Mouse (Mus musculus): Measurements from ENCODE around the gene Tapbp. TPM values are rescaled to one million over a fixed set of nuclear protein-coding genes. Genes with fewer than 3 reads are reported as not detected.

Tapbp gene
- 19.5 TPM for polyA plus RNA-seq (2015; fragmentation: Illumina TruSeq; extraction: RNeasy Lipid Tissue Mini Kit (QIAGEN cat#74804); ENCODE audit: low read depth, low replicate concordance)

DNA sequence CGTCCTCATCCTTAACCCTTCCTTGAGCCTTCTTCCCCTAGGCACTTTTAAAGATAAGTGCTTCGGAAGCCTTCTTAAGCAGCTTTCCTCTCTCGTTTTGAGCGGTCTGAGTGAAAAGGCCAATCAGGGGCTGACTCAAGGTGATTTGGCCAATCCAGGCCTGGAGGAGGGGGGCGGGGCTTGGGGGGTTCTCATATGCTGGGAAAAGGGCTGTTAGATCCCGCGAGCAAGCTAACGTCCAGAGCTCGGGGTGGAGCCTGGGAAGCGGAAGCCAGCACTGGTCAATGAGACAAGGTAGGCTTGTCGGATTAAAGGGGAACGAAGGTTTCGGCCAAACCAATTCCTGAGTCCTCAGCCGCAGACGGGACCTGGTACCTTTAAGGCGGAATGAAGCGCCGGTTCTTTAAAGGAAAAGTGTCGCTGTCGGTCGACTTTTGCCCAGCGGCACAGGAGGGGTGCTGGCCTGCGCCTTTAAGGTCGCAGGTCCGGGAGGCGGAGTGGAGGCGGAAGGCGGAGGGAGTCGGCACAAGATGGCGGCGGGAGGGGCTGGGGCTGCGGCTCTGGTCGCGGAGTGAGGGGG lies at the start of gene Tapbp, which contains the start of gene Zbtb22:
Gene Tapbp, plus strand, starts transcription at position 229 of the 580 bp plus-strand sequence.
Gene Zbtb22, plus strand, starts transcription at position 234 of the 580 bp plus-strand sequence.

DNA sequence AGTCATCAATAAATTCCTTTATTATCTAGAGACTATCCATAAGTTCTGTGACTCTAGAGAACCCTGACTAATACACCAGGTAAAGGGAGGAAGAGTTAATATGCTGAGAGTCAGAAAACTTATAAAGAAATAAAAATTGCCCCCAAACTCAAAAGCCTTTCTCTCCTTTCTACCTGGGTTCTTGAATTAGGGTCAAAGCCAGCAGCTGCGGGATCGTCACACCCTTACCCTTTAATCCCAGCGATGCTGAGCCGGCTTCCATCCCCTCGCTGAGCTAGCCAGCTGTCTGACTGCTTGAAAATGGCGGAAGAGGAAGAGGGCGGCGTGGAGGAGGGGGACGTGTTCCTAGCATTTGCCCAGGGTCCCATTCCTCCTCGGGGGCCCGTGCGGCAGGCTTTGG lies 42.2 kb upstream of the Tapbp start, which contains the start of gene Gm7029:
Gene Gm7029, plus strand, starts transcription at position 301 of the 400 bp plus-strand sequence.

DNA sequence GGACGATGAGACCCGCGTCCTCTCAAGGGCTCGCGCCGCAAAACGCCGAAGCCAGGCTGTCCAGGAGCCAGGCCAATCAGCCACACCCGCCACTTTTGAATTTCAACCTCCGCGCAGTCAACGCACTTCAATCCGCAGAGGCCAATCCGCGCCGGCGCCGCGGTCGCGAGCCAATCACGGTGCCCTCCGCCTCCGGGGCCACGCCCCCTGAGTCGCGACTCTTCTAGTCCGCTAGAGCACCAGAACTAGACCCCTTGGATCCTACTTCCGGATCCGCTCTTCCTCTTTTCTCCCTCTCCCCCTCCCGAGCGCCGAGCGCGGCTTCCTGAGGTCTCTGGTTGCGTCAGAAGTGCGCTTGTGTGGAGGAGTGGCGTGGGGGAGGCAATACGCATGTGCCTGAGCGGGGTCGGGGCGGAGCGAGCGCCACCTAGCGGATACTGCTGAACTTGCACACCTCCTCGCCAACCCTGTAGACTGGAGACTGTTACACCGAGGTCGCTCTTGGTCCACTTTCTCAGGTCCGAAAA lies 25.1 kb upstream of the Tapbp start, which contains the start of gene Kifc1:
Gene Kifc1, minus strand, starts transcription at position 129 of the 527 bp plus-strand sequence.

DNA sequence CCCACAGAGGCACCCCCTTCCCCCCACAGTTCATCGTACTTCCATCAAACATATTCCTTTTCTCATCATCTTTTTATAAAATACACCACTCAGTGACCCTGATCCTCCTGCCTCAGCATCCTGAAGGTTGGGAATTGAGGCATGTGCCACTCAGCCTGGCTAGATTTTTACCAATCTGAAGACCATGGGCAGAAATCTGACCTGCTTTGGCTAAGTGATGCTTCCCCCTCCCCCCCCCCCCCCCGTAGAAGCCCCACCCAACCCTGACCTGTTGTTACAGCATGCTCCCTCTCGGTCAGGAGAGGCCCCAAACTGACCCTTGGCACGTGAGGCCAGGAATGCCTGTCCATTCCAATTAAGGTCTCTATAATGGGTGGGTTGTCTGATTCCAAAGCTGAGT lies 10.9 kb upstream of the Tapbp start, which contains the start of gene Platr17:
Gene Platr17, plus strand, starts transcription at position 301 of the 400 bp plus-strand sequence.

DNA sequence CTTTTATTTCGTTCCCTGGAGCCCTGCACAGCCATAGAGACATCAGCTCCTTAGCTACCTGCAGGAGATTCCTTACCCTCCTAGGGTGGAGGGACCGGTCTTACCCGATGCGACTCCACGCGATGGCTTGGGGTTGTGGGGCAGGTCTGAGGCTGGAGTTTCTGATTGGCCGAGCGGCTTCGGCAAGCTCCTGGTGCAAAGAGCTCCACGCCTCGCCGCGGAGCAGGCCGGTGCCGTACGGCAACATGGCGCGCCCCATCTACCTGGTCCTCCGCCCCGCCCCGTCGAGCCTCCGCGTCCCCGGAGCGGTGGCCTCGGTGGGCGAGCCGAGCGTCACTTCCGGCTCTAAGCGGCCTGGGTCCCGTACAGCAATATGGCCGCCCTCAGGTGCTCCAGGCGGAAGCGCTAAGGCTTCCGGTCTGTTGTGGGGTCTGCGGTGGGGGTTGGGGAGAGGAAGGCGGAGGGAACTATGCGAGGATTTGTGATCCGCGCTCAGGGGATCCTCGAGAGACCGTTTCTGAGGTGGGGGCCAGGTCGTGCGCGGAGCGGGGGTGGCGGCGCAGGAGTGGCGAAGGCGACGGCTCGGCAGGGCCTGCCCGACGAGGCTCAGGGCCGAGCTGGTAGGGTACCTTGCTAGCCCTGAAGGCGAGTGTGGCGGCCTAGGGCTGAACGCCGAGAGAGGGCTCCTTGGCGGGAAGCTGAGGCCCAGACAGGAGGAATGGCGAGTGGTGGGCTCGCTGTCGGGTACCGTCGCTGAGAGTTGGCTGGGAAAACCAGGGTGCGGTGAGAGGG lies 6.4 kb upstream of the Tapbp start, which contains the start of gene Daxx:
Gene Daxx, plus strand, starts transcription at position 338 of the 792 bp plus-strand sequence.

DNA sequence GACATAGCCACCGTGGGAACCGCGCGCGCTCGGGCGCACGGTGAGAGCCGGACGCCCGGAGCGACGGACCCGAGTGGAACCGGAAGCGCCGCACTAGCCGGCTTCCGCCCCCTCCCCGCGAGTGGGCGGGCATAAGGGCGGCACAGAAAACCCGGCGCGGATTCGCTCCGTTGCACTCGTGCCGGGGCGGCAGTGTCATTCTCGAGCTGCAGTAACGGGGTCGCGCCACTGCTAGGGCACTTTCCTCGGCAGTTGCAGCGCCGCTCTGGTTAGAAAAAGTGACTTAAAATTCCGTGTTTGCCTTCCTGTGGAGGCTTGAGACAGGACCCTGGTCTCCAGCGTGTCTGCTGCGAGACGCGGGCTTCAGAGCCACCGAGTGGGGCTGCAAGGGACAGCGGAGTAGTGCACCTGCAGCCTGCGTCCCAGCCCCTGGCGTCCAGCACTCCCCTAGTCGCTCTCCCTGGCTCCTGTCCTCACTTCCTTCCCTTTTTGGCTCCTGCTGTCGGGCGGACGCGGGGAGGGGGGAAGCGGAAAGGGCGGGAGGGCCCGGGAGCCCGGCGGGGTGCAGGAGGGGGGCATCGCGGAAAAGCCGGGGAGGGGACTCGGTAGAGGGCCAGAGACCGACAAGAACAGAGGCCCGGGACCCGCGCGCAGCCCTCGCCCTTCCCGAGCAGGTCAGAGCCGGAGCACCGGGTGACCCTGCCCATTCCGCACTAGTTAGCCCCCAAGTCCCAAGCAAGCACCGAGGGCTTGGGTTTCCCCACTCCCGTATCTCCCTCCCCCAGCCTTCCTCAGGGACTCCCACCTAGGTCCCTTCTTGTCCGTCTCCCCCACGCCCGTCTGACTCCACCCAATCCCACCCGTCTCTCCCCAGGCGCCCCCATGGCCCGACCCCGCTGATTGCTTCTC lies 13.9 kb downstream of the Tapbp start, which contains the start of gene Rgl2:
Gene Rgl2, plus strand, starts transcription at position 173 of the 909 bp plus-strand sequence.

DNA sequence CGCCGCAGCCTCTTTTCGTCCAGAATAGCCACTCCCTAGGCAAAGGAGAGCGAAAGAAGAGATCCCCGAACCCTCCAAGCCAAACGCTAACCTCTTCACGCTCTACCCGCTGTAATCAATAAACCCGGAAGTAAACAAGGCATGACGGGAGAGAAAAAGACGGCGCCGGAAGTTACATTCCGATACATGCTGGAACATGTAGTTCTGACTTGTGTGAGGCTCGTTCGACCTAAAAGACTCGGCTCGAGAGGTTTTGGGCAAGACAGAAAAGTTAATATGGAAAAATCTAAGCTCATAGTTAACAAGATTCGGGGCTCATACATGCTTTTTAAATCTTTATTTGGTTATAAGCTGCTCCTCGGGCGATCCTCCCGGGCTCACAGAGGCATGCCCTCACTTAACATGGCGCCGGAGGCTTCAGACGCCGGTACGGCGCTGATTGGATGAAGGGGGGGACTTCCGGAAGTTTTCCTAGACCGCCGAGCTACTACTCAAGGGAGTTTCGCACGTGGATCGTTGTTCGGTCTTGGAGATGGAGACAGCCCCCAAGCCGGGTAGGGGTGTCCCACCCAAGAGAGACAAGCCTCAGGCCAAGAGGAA lies 24.6 kb downstream of the Tapbp start, which contains the start of the genes Pfdn6 and Wdr46:
Gene Pfdn6, minus strand, starts transcription at position 138 of the 600 bp plus-strand sequence.
Gene Wdr46, plus strand, starts transcription at position 455 of the 600 bp plus-strand sequence.

DNA sequence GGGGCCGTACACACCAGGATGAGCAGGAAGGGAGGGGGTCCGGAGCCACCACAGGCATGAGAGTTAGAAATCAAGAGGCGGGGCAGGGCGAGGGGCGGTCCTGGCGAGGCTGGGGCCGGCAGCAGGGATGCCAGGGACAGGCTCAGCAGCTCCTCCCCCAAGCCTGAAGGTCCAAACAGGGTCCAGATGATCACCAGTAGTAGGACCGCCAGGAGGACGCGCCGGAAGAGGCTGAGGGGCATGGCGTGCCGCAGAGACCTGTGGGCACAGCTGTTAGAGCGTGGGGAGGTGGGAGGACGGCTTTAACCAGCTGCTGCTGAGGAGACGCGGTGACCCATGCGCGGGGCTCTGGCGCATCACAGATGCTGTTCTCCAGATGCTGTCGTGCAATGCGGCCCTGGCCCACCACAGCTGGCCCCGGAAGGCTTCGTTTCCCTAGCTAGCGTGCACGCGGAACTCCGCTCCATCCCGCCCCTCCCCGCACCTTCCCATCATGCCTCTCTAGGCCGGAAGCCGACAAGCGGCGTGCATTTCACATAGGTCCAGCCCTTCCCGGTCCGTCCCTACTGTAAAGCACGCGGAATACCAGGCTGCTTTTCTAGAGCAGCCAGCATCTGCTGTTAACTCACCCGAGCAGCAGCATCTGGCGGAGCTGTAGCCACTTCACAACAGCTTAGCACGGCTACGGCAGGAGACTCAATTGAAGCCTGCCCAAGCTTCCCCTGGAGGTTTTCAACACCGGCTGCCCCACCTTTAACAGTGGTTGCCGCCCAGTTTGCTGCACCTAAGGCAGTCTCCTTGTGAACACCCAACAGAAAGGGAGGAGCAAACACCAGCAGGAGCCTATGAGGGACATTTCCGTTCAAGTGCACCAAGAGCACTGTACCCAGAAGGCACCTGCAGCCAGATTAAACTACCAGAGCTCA lies 35.6 kb downstream of the Tapbp start, which contains the start of gene B3galt4:
Gene B3galt4, minus strand, starts transcription at position 468 of the 926 bp plus-strand sequence.

DNA sequence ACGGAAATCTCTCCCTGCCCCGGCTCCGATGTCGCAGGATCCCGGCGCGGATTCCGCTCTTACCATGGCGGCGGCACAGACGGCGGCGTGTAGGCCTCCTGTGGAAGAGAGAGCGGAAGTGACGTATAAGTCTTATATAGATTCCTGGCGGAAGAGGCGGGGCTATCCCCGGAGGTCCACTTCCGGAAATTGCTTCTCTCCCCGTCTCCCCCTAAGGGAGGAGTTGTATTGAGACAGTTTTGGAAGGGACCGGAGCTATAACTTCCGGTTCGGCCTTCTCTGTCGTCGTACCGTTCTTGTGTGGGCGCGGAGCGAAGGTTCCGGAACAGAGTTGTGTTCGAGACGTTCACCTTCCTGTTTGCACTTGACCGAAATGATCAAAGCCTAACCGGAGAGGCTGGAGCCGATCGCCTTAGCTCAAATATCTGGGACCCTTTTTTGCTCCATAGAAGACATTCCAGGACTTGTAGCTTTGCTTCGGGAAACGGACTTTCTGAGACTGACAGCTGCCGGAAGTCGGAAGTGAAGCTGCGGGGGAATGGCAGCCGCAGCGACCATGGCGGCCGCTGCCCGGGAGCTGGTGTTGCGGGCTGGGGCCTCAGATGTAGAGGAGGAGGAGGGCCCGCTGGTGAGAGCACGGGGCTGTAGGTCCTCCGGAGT lies 40.0 kb downstream of the Tapbp start, which contains the start of the genes Vps52 and Rps18:
Gene Vps52, plus strand, starts transcription at position 258 of the 660 bp plus-strand sequence.
Gene Rps18, minus strand, starts transcription at position 447 of the 660 bp plus-strand sequence.

Other genes with a start within 250 kb of the Tapbp start
- 103 TPM for gene Hnrnpm, start 229.0 kb upstream of the Tapbp start, polyA plus RNA-seq (2015; fragmentation: Illumina TruSeq; extraction: RNeasy Lipid Tissue Mini Kit (QIAGEN cat#74804); ENCODE audit: low read depth, low replicate concordance)
- gene March2, start 197.2 kb upstream of the Tapbp start, polyA plus RNA-seq (2015; fragmentation: Illumina TruSeq; extraction: RNeasy Lipid Tissue Mini Kit (QIAGEN cat#74804); ENCODE audit: low read depth, low replicate concordance), result 123 TPM
- gene Rab11b, start 155.4 kb upstream of the Tapbp start, polyA plus RNA-seq (2015; fragmentation: Illumina TruSeq; extraction: RNeasy Lipid Tissue Mini Kit (QIAGEN cat#74804); ENCODE audit: low read depth, low replicate concordance), result 275 TPM
- gene Angptl4, start 134.1 kb upstream of the Tapbp start, polyA plus RNA-seq (2015; fragmentation: Illumina TruSeq; extraction: RNeasy Lipid Tissue Mini Kit (QIAGEN cat#74804); ENCODE audit: low read depth, low replicate concordance), result 4.1 TPM
- 37.8 TPM for gene Kank3, start 105.4 kb upstream of the Tapbp start, polyA plus RNA-seq (2015; fragmentation: Illumina TruSeq; extraction: RNeasy Lipid Tissue Mini Kit (QIAGEN cat#74804); ENCODE audit: low read depth, low replicate concordance)
- 822 TPM for gene Rps28, start 91.3 kb upstream of the Tapbp start, polyA plus RNA-seq (2015; fragmentation: Illumina TruSeq; extraction: RNeasy Lipid Tissue Mini Kit (QIAGEN cat#74804); ENCODE audit: low read depth, low replicate concordance)
- 455 TPM for gene Ndufa7, start 91.3 kb upstream of the Tapbp start, polyA plus RNA-seq (2015; fragmentation: Illumina TruSeq; extraction: RNeasy Lipid Tissue Mini Kit (QIAGEN cat#74804); ENCODE audit: low read depth, low replicate concordance)
- gene Cd320, start 72.8 kb upstream of the Tapbp start, polyA plus RNA-seq (2015; fragmentation: Illumina TruSeq; extraction: RNeasy Lipid Tissue Mini Kit (QIAGEN cat#74804); ENCODE audit: low read depth, low replicate concordance), result 25.9 TPM
- gene Gm7029, start 42.1 kb upstream of the Tapbp start, polyA plus RNA-seq (2015; fragmentation: Illumina TruSeq; extraction: RNeasy Lipid Tissue Mini Kit (QIAGEN cat#74804); ENCODE audit: low read depth, low replicate concordance), result not detected
- 1.2 TPM for gene Kifc1, start 25.2 kb upstream of the Tapbp start, polyA plus RNA-seq (2015; fragmentation: Illumina TruSeq; extraction: RNeasy Lipid Tissue Mini Kit (QIAGEN cat#74804); ENCODE audit: low read depth, low replicate concordance)
- 1.1 TPM for gene Platr17, start 10.8 kb upstream of the Tapbp start, polyA plus RNA-seq (2015; fragmentation: Illumina TruSeq; extraction: RNeasy Lipid Tissue Mini Kit (QIAGEN cat#74804); ENCODE audit: low read depth, low replicate concordance)
- gene Daxx, start 6.5 kb upstream of the Tapbp start, polyA plus RNA-seq (2015; fragmentation: Illumina TruSeq; extraction: RNeasy Lipid Tissue Mini Kit (QIAGEN cat#74804); ENCODE audit: low read depth, low replicate concordance), result 20.5 TPM
- gene Zbtb22, start within 50 bp of the Tapbp start, polyA plus RNA-seq (2015; fragmentation: Illumina TruSeq; extraction: RNeasy Lipid Tissue Mini Kit (QIAGEN cat#74804); ENCODE audit: low read depth, low replicate concordance), result 25.3 TPM
- 73.9 TPM for gene Rgl2, start 13.6 kb downstream of the Tapbp start, polyA plus RNA-seq (2015; fragmentation: Illumina TruSeq; extraction: RNeasy Lipid Tissue Mini Kit (QIAGEN cat#74804); ENCODE audit: low read depth, low replicate concordance)
- gene Pfdn6, start 24.4 kb downstream of the Tapbp start, polyA plus RNA-seq (2015; fragmentation: Illumina TruSeq; extraction: RNeasy Lipid Tissue Mini Kit (QIAGEN cat#74804); ENCODE audit: low read depth, low replicate concordance), result 145 TPM
- gene Wdr46, start 24.8 kb downstream of the Tapbp start, polyA plus RNA-seq (2015; fragmentation: Illumina TruSeq; extraction: RNeasy Lipid Tissue Mini Kit (QIAGEN cat#74804); ENCODE audit: low read depth, low replicate concordance), result 10.6 TPM
- 6.7 TPM for gene B3galt4, start 35.6 kb downstream of the Tapbp start, polyA plus RNA-seq (2015; fragmentation: Illumina TruSeq; extraction: RNeasy Lipid Tissue Mini Kit (QIAGEN cat#74804); ENCODE audit: low read depth, low replicate concordance)
- gene Vps52, start 39.9 kb downstream of the Tapbp start, polyA plus RNA-seq (2015; fragmentation: Illumina TruSeq; extraction: RNeasy Lipid Tissue Mini Kit (QIAGEN cat#74804); ENCODE audit: low read depth, low replicate concordance), result 65.0 TPM
- gene Rps18, start 40.1 kb downstream of the Tapbp start, polyA plus RNA-seq (2015; fragmentation: Illumina TruSeq; extraction: RNeasy Lipid Tissue Mini Kit (QIAGEN cat#74804); ENCODE audit: low read depth, low replicate concordance), result 1,085 TPM
- 54.0 TPM for gene H2-K1, start 84.4 kb downstream of the Tapbp start, polyA plus RNA-seq (2015; fragmentation: Illumina TruSeq; extraction: RNeasy Lipid Tissue Mini Kit (QIAGEN cat#74804); ENCODE audit: low read depth, low replicate concordance)
- gene Ring1, start 108.8 kb downstream of the Tapbp start, polyA plus RNA-seq (2015; fragmentation: Illumina TruSeq; extraction: RNeasy Lipid Tissue Mini Kit (QIAGEN cat#74804); ENCODE audit: low read depth, low replicate concordance), result 43.2 TPM
- 71.2 TPM for gene H2-Ke6, start 112.2 kb downstream of the Tapbp start, polyA plus RNA-seq (2015; fragmentation: Illumina TruSeq; extraction: RNeasy Lipid Tissue Mini Kit (QIAGEN cat#74804); ENCODE audit: low read depth, low replicate concordance)
- gene Slc39a7, start 115.8 kb downstream of the Tapbp start, polyA plus RNA-seq (2015; fragmentation: Illumina TruSeq; extraction: RNeasy Lipid Tissue Mini Kit (QIAGEN cat#74804); ENCODE audit: low read depth, low replicate concordance), result 90.9 TPM
- gene Rxrb, start 115.9 kb downstream of the Tapbp start, polyA plus RNA-seq (2015; fragmentation: Illumina TruSeq; extraction: RNeasy Lipid Tissue Mini Kit (QIAGEN cat#74804); ENCODE audit: low read depth, low replicate concordance), result 71.9 TPM
- 8.4 TPM for gene Col11a2, start 123.5 kb downstream of the Tapbp start, polyA plus RNA-seq (2015; fragmentation: Illumina TruSeq; extraction: RNeasy Lipid Tissue Mini Kit (QIAGEN cat#74804); ENCODE audit: low read depth, low replicate concordance)
- 1.2 TPM for gene H2-Oa, start 176.4 kb downstream of the Tapbp start, polyA plus RNA-seq (2015; fragmentation: Illumina TruSeq; extraction: RNeasy Lipid Tissue Mini Kit (QIAGEN cat#74804); ENCODE audit: low read depth, low replicate concordance)
- 15.6 TPM for gene H2-DMa, start 203.6 kb downstream of the Tapbp start, polyA plus RNA-seq (2015; fragmentation: Illumina TruSeq; extraction: RNeasy Lipid Tissue Mini Kit (QIAGEN cat#74804); ENCODE audit: low read depth, low replicate concordance)
- 127 TPM for gene Brd2, start 206.7 kb downstream of the Tapbp start, polyA plus RNA-seq (2015; fragmentation: Illumina TruSeq; extraction: RNeasy Lipid Tissue Mini Kit (QIAGEN cat#74804); ENCODE audit: low read depth, low replicate concordance)
- gene H2-DMb2, start 227.4 kb downstream of the Tapbp start, polyA plus RNA-seq (2015; fragmentation: Illumina TruSeq; extraction: RNeasy Lipid Tissue Mini Kit (QIAGEN cat#74804); ENCODE audit: low read depth, low replicate concordance), result 0.57 TPM
- gene H2-DMb1, start 237.2 kb downstream of the Tapbp start, polyA plus RNA-seq (2015; fragmentation: Illumina TruSeq; extraction: RNeasy Lipid Tissue Mini Kit (QIAGEN cat#74804); ENCODE audit: low read depth, low replicate concordance), result 2.6 TPM